Mouse (Mus musculus): ENCODE measurements at regions not wholly inside any gene's neighbourhood (a gene's known extent, or its start where the extent isn't known, plus 50 kb on each side); places are given as distances from the start of the nearest gene placed in this dataset.

DNA sequence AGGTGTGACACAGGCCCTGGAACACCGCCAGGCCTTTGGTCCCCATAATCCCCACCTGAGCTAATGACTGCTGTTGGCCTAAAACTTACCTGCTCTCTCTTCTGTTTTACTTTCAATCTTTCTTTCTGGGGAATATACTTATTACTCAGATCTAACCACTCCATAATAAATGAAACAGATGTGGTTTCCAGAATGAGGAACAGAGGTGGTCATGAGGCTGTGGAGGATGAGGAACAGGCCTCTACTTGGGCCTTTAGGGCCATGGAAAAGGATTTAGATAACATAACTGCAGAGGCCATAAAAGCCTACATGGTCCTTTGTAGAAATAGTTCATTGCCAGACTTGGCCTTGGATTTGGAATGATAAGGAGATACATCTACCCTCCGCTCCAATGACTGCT is 74.1 kb downstream of the B3gnt5 start:
- ATAC-seq (replicated peaks; ENCODE audit: poor library complexity, severe bottlenecking), result peak; percentile 75

DNA sequence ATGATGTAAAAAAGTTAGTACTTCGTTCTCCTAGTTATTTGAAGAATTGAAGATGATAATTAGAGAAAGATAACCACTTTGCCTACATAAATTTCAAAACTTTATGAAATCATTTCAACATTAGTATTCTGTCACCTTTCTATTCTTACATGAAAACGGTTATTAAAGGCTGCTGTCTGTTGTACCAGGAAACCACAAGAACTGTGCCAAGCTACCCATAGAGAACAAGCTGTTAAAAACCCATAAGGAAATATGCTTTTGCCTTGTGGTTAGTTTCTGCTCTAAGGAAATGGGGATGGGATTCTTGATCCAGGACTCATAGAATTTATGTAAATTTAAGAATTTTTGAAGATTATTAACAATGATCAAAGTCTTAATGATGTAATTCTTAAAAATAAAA is 74.7 kb downstream of the B3gnt5 start:
- peak; percentile 88 for ATAC-seq (replicated peaks; ENCODE audit: poor library complexity, severe bottlenecking)

DNA sequence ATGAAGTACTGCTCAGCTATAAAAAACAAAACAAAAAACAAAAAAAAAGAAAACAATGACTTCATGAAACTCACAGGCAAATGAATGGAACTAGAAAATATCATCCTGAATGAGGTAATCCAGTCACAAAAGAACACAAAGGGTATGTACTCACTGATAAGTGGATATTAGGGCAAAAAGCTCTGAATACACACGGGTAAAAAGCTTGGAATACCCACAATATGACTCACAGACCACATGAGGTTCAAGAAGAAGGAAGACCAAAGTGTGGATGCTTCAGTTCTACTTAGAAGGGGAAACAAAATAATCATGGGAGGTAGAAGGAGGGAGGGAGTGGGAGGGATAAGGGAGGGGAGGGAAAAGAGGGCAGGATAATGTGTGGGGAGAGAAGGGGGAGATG is 79.8 kb downstream of the B3gnt5 start:
- no peak for ATAC-seq (replicated peaks; ENCODE audit: poor library complexity, severe bottlenecking)

DNA sequence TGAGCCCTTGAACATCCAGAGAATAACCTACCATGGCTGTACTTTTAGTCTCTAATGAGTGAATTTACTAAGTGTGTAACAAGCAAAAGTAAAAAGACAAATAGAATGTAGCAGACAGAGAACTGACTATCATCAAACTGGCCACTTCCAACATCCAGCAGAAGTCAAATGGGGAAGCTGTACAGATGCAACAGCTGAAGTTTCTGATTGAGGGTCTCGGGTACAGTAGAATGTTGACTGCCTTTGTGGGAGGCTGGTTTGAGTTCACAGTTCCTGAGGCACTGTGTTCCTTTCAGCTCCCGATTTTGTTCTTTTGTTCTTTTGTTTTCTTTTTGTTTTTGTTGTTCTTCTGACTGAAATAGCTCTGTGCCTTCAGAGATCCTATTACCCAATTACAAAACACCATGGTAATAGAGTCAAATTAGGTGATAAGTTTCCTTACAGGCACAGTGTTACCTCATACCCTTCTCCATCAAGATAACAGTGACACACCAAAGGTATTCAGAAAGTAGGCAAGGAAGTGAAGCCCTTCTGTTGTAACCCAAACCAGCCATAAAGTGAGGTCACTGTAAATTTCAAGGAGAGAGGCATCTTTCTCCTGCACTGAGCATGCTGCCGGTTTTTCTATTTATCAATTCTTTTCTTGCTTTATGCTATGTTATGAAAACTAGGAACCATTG is 82.5 kb downstream of the B3gnt5 start:
- ATAC-seq (replicated peaks; ENCODE audit: poor library complexity, severe bottlenecking), result peak; percentile 66

DNA sequence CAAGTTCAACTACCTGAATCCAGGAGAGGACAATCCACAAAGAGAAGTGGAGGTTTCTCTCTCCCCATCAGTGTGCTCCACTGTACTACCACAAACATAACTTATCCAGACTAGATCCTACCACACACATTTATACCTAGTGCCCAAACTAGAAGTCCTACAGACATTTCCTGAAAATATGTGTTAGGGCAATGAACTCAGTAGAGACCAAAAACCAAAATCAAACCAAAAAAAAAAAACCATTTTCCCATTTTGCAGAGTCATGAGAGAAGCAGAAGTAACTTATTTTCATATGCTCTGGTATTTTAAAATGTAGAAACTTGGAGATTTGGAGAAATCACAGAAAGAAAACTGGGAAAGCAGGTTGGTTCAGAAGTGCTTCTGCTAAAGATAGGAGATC is 83.7 kb downstream of the B3gnt5 start:
- ATAC-seq (replicated peaks; ENCODE audit: poor library complexity, severe bottlenecking), result peak; percentile 43

DNA sequence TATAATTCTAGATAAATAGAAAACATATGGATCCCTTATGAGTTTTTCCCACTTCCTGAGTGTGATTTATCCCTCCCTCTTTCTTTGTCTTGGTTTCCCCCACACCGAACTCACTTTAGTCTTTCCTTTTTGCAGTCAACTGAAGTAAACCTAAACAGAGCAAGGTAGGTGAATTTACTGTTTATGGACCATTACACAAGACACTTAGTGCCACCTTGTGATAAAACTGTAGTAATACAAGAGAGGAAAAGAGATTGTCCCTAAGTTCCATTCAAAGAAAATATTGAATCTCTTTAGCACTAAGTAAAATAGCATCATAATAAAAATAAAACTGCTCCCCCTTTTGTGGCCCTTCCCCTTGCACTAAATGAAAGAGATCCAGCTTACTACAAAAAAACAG is 88.4 kb downstream of the B3gnt5 start:
- peak; percentile 42 for ATAC-seq (replicated peaks; ENCODE audit: poor library complexity, severe bottlenecking)

DNA sequence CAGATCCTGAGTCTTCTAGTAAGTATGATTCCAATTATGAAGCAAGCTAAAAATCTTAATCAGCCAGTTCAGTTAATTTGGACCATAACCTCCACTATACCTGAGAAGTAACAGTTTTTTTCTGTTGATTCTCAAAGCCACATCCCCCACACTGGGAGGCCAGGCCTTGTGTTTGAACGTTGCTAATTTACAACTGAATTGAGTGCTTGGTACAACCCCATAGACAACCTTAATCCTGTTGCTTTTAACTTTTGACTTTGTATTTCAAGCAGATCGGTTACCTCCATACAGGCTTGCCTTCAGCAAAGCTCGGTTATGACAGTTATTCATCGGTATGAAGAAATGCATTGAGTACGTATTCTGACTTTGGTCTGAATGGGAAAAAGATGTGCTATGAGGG is 105.3 kb downstream of the B3gnt5 start:
- ATAC-seq (replicated peaks; ENCODE audit: poor library complexity, severe bottlenecking), result no peak

DNA sequence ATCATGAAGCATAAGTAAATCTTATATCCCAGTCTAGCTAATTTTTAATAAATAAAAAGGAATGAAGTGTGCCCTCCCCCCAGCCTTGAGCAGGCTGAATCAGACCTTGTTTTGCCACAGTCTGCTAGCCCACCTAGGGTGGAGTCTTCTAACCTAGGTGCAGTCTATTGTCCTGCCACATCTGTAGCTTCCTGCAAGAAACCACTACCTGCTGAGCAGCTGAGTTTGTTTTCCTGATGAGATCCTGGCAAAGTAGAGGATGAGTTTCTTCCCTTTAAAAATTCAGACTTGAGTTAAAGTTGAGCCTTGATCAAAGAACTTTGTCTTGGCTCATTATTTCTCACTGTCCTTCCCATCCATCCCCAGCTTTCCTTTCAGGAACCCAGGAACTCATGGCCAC is 105.9 kb downstream of the B3gnt5 start:
- ATAC-seq (replicated peaks; ENCODE audit: poor library complexity, severe bottlenecking), result no peak

DNA sequence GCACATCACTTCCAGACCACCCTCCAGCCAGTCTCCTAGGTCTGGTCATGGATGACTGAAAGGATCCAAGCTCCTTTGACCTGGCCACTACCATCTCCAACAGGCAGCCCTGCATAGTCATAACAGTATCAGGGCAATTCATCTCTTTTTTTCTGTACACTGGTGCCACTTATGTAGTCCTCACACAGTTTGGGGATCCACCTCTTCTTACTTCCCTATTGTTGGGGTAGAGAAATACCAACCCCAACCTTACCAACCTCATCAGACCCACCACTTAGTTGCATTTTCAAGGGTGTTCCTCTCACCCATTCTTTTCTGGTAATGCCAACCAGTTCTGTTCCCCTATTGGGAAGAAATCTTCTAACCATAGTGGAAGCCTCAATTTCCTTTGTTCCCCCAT is 109.4 kb downstream of the B3gnt5 start:
- ATAC-seq (replicated peaks; ENCODE audit: poor library complexity, severe bottlenecking), result peak; percentile 46

DNA sequence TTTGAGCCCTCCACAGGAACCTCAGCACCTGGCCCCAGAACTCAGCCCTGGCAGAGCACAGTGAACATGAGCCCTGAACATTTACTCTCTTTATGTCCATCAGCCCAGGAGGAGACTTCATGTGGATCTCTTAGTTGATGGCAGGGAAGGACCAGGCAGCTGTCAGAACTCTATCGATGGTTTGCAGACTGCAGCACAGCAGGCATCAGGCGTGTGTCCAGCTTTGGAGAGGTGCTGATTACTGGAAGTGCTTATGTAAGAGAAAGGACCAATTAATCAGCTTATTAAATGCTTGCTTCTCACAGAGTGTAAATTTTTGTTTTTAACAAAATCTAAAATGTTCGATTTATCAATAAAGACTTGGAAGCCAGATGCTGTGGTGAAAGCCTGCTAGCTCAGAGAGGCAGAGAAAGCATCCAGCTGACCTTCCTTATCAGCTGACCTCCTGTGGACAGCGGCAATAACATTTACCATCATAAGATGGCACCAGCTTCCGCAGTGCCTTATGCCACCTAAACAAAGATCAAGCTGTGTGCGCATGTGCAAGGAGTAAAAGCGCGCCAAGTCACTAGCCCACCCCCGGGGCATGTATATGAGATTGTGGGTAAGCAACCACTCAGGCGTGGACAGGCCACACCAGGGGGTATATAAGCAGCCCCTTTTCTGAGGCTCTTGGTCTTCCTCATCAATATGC is 105.8 kb downstream of the Klhl6 start:
- ATAC-seq (replicated peaks; ENCODE audit: poor library complexity, severe bottlenecking), result no peak

DNA sequence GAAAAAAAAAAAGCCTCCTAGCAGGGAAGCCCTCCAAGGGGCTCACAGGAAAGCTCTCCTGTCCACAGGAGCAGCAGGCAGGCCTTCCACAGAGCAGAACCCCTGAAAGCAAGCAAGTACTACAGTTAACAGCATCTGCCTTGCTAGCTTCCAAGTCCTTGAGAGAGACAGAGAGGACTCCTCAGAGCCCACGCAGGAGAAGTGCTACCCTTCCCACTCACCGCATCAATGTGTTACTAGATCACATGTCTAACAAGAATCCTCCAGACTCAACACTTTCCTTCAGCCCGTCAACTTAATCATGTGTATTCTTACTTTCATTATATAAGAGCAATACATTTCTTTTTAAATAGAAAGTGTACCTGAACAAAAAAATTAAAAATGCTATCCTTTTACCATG is 99.9 kb downstream of the Klhl6 start:
- no peak for ATAC-seq (replicated peaks; ENCODE audit: poor library complexity, severe bottlenecking)

DNA sequence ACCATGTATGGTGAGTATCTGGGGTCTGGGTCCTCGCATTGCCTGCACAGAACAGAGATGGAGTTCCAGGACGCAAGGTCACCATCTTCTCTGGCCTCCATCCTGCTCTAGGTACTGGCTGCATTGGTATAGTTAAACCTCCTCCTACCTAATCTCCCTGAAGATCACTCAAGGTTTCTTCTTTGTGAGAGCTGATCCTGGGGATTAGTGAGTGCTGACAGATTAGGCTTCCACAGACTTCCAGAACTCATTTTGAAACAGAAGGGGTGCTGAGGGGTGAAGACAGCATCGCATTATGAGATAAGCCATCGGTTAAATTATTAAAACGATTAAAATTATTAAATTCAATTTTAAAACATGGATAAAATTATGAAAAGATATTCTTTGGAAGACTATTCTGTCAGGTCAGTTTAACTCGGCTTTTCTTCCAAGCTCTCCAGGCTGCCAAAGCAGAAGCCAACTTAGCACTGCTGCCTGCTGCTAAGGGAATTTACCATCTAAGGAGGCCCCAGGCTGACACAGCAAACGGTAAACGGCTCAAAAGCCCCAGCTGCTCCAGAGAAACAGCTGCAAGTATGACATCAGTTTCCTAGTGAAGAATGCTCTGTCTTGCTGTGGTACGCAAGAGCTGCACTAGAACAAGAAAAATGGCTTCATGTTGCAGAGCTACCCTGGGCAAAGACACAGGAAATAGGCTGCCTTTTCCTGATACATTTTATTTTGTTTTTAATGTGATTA is 98.9 kb downstream of the Klhl6 start:
- peak; percentile 79 for ATAC-seq (replicated peaks; ENCODE audit: poor library complexity, severe bottlenecking)

DNA sequence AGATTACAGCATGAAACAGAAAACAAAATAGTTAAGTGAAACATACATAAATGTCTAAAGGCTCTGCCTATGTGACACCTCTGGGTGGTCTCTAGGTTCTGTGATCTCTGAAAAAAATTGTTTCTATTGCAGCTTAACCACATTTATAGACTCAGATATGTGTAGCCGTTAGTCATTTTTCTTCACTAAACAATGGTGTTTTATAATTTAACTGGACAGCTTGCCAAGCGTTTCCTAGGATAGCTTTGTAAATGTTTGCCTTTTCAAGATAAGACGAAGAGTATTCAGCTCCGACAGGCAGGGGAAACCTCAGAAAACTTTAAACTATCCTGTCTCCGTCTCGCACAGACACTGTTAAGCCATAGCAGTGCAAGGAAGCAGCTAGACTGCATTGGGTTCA is 98.3 kb downstream of the Klhl6 start:
- ATAC-seq (replicated peaks; ENCODE audit: poor library complexity, severe bottlenecking), result no peak

DNA sequence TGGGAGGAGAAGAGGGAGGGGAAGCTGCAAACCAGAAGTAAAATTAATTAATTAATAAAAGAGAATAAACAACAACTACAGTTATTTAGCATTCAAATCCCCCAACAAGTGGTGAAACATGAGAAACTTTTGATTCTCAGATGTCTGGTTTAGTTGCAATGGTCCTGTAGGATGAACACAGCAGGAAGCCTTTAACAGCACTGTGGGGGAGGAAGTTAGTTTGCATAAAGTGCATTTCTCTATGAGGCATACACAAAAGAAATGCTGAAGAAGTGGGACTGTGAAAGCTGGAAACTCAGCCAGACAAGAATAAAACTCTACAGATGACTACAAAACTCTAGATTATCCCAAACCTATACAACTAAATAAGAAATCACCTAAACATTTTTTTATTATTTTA is 96.2 kb downstream of the Klhl6 start:
- no peak for ATAC-seq (replicated peaks; ENCODE audit: poor library complexity, severe bottlenecking)

DNA sequence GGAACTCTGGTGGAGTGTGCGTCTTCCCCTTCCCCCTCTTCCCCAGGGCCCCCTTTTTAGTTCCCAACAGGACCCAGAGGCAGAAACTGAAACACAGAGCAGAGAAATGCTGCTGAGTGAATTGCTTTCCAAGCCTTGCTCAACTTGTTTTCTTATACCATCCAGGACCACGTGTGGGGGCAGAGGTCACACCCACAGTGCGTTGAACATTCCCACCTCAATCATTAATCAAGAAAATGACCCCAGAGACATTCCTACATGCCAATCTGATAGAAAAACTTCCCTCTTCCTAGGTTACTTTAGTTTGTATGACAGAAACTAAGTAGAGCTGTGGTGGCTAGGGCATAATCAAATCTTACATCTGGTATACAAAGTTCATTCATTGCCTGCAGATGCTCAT is 93.3 kb downstream of the Klhl6 start:
- no peak for ATAC-seq (replicated peaks; ENCODE audit: poor library complexity, severe bottlenecking)

DNA sequence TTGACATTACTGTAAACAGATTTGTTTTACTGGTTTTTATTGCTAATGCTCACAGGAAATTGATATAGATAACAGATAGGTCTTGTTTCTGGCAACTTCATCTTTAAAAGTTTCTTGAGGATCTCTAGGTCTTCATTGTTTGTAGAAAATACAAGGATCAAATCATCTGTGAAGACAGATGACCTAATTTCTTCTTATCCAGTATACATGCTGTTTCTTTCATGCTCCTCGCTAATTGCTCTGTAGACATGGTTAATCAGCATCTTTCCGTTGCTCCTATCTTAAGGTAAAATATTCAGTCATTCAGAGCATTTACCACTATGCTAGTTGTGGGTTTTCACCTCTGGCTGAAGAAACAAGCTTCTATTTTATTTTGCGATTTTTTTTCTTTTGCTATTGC is 91.4 kb downstream of the Klhl6 start:
- ATAC-seq (replicated peaks; ENCODE audit: poor library complexity, severe bottlenecking), result no peak

DNA sequence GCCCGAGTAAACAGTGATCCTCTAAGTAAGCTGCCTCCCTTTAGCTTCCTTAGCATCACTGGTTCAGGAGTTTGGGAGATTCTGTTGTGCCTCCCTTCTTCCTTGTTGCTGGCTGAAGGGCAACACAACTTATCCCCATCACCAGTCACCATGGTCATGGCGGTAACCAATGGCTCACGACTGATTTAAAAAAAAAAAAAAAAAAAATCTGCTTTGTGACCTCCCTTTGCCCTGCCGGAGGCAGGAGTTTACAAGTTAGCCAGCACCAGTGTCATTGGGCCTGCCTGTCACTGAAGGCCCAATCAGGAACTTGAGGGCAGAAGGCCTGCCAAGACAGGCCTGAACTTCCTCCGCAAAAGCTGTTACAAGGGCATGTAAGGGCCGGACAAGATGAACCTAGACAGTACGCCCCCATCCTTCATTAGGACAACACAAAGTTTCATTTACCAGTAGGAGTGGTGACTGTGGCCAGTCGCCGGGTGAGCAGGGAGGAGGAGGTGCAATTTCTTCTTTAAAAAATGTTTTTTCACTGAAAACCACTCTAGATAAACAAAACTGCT is 88.3 kb downstream of the Klhl6 start:
- ATAC-seq (replicated peaks; ENCODE audit: poor library complexity, severe bottlenecking), result no peak

Data from granulocyte monocyte progenitor cell, adult 5-6 weeks (primary cell).